Mouse (Mus musculus) megakaryocyte progenitor cell, adult 5-6 weeks (primary cell): ENCODE results near the gene Nipbl. TPM values are rescaled to one million over a fixed set of nuclear protein-coding genes. Genes with fewer than 3 reads are reported as not detected.
"Not testable (repeated sequence)": the region's sequence is repeated elsewhere in the genome, so short reads cannot be mapped to it uniquely, and the experiment has no call there.

Experiments used
- ATAC-seq: replicated peaks from 2 replicates; pipeline ENCODE4 v1.8.0; 2016; ENCODE audit warnings: mild to moderate bottlenecking, moderate TSS enrichment, inconsistent platforms; ENCODE audit not compliant: poor library complexity
- total RNA-seq, 2 experiments: library from RNA; stranded (forward) in 1 of 2; stranded (reverse) in 1 of 2; fragments of 157-497, 149-512 nt in 1 of 2; fragments of 200-1000 nt in 1 of 2; gene quantifications; 2 replicates each; pipeline versions ENCODE4 v1.2.3 to v1.2.4; 2015 to 2017

Nipbl gene
- total RNA-seq, 2 experiments from 2014 or later: 33.6 to 68.8 TPM

DNA sequence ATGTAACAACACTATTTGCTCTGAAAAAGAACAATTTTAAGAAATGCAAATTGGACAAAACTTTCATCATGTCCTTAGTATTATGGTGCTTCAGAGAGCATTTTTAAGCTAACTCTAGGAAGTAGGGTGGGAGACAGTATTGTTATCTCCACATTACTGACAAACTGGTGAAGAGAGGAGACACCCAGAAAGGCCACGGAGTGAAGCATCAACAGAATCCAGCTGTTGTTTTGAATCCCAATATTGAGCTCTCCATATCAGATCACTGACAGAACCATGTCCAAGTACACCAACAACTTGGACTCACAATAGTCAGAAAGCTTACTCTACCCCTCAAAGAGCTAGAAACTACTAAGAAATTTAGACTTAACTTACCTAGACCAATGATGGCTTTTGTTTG is 138.8 kb downstream of the Nipbl start:
- no peak for ATAC-seq

DNA sequence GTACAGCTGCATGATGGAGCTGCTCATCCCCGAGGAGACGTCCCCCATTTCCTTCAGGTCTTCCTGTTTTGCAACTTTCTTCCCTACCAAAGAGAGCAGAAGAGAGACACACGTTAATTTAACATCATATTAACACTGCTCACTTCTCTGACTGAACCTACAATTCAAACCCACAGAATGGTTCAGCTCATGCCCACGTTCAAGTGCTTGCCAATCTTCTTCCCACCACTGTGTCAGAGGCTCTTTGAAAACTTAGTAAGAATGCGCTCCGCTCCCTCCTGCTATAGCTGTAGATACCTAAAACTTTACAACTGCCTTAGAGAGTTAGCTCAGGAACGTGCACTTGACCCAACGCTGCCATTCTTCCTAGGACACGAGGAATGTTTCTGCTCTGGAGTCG is 141.3 kb downstream of the Nipbl start:
- ATAC-seq: no peak

DNA sequence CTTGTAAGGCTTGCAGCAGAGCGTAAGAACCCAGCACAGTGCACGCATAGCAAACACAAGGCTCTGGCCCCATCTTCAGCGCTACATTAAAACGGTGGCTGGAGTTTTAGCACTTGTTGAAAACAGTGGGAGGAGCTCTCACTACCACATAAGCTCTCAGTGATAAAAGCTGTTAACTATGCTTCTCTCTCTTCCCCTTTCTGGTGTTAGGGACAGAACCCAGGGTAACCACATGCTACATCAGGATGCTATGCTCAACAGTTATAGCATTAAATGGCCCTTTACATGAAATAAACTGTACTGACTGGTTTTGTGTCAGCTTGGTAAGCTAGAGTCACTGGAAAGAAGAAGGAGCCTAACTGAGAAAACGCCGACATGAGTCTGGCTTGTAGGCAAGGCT is 150.1 kb downstream of the Nipbl start:
- 0 out of 2 replicates have a peak, but pooled peaks have one; percentile 26 for ATAC-seq

DNA sequence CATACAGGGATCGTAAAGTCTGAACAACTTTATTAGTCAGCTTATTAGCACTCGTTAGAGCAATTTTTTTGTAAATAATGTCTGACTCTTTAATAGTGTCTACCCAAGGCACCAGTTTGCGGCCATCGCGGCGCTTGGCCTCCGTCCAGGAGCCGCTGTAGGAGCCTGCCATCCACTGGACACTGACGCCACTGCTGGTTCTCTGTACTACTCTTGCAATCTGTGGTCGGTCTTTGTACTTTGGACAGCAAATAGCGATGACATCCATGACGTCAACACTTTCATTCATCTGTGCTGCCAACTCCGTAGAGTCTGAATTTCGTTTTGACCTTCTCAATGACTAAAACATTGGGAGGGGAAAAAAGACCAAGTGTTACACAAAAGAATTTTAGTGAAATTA is 153.0 kb downstream of the Nipbl start:
- no peak for ATAC-seq

DNA sequence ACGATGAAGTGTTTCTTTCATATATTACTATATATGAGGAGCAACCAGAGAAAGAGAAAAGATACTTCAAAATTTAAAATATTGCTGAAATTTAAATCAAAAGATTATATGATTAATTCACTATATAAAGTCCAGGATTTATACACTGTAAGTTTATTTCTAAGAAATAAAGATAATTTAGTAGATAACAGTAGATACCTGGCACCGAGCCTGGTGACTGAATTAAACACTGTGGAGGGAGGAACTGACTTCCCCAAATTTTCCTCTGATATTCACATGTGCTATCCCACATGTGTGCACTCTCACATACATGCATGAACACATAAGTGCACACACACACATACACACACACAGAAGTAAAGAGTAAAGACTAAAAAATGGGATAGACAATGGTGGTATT is 162.1 kb downstream of the Nipbl start:
- ATAC-seq: no peak

DNA sequence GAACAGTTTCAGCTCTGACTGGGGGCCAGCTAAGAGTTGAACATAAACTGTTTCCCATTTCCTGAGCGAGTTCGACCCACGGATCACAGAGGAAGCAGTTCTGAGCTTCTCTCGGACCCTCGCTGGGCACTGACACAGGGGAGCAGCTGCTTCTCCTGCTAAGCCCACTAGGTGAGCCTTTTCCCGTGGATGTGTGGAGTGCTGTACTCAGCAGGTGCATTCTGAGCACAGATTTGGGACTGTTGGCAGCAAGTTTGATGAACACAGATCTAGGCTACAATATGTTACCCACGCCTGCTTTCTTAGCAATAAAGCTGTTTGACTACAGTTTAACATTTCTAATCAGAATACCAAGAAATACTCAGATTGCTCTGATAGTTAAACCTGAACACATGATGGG is 162.6 kb downstream of the Nipbl start:
- ATAC-seq: no peak

DNA sequence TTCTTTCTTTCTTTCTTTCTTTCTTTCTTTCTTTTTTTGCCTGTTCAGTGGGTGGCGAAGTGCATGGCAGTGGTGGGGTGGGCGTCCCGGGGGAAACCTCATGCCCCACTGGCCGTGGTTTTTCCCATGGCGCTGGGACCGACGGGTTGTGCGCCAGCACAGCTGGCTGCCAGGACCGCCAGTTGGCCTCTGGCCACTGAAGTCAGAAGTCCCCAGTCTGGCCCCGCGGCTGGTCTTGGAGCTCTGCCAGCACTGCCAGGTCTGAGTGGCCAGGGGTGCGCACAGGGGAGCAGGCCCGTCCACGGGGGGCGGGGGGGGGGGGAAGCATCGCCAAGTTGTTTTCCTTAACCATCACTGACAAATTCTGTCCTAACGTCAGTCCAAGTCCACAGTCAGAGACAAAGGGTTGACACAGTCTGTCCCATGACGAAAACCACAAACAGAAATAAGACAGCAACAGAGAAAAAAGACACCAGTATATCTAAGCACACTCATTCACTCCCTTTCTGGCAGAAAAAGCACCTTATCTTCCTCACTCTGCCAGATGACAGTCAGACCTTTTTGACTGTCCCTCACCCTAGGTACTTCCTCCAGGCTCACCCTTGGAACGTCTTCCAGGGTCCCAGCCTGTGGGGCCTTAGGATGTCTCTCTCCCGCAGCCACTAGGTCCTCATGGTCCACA is 164.2 kb downstream of the Nipbl start:
- peak; percentile 37; the same call in 1 of the 2 replicates for ATAC-seq

DNA sequence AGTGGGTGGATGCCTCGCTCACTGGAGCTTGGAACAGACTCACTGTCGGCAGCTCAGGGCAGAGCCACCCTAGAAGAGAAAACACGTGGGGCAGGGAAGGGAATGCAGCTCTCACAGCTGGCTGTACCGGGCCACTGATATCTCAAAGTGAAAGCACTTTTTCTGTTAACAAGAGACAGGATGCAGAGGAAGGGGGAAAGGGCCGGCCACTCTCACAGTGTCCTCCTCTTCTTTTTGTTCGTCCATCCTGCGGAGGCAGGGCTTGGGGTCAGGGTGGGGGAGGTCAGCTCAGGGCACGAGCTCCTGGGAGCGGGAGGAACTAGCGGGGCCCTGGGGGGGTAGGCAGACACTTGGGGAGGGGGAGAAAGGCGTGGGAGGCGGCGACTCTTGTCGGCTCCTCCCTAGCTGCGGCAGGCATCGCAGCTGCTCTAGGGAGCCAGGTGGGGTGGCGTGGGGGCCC is 164.9 kb downstream of the Nipbl start:
- peak; percentile 71 for ATAC-seq

DNA sequence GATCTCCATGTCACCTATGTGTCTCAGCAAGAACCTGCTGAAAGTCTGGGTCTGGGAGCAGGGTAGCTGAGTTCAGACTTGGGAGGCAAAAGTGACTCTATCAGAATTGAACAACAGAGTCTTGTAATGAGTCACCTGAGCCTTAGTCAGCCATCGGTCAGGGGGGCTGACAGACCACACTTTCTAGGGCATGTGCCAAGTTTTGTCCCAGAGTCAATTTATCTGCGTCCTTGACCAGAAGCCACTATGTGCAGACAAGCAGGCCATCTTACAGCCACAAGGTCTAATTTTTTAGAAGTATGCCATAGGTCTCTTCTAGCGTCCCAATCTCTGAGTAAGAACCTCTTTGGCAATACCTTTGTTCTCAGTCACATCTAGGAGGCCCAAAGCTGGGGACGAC is 166.3 kb downstream of the Nipbl start:
- ATAC-seq: not testable (repeated sequence)

DNA sequence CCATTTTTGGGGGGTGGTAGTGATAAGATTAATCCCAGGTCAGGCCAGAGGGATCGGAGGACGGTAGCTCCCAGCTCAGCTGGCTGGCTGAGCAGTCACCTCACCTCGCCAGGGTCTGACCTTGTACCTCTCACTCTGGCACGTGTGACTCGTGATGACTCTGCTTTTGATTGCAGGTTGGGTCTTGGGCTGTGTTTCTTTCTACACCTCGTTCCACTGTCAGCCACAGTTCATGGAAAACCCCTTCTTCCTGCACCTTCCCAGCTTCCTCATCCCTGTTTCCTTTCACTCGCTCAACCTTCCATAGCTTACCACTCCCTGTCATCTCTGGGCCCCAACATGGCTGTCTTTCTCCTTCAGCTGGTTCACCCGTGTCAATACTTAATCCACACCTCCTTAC is 172.3 kb downstream of the Nipbl start:
- ATAC-seq: no peak

DNA sequence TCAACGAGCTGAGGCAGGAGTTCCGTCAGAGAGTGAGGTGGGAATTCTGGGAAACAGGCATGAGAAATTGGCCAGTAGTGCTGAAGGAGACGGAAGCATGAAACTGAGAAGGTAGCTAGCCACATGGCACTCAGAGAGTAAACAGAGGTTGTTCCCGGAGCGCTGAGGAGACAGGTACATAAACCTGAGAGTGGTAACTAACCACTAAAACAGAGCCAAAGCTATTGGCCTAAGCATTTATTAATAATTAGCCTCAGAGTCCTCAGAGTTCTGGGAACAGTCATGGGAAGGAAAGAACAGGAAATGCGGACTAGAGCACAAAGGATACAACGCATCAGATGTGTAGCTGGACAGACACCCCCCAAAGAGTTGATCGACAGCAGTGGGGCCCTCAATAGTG is 176.0 kb downstream of the Nipbl start:
- ATAC-seq: no peak

DNA sequence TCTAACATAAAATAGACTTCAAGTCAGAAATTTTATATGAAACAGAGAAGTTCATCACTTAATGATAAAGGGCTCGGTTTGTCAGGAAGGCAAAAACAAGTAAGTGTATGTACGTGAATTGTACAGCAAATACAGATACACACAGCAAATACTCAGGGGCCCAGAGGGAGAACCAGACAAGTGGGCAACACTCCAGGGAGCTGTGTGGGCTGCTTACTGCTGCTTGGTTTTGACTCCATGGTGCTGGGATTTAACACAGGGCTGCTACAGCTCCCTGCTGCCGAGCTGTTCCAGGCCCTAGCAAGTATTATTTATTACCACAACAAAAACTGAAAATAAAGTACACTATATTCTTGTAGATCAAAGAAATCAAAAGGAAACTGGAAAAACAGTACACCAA is 177.1 kb downstream of the Nipbl start:
- ATAC-seq: no peak

DNA sequence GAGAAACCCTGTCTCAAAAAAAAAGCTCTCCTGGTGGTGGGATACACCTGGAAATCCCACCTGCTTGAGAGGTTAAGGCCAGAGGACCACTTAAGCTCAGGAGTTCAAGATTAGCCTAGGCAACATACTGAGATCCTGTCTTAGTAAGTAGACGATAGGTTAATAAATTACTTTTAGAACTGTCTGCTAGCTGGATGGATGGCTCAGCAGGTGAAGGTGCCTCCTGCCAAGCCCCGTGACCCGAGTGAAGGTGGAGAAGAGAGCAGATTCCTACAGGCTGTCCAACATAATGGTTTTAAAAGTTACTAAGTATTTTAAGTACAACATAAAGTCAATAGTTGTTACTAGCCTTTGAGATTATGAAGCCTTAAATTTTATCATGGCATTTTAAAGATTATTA is 178.3 kb downstream of the Nipbl start:
- ATAC-seq: no peak

Other genes starting within 250 kb of the Nipbl start
- gene Gm2310, start 75.5 kb upstream of the Nipbl start, total RNA-seq (2015): not detected in 2 replicates
- not detected in 2 replicates for gene Gm2310, start 75.5 kb upstream of the Nipbl start, total RNA-seq (2017)